Mouse (Mus musculus): ENCODE data around the gene Cbwd1. TPM values are rescaled to one million over a fixed set of nuclear protein-coding genes. Genes with fewer than 3 reads are reported as not detected.

Gene Cbwd1
- polyA plus RNA-seq, 1 experiment from 2014 or later: 18.1 TPM

- ATAC-seq (ENCODE audit: insufficient number of reproducible peaks, low FRiP score, low TSS enrichment, low read depth): no peak
- Histone ChIP-seq H3K27ac (no peak overlapping the region), H3K36me3 (no peaks in the 10 kb centered on the region), H3K9ac (no peak overlapping the region), H3K9me3 (no peaks in the 10 kb centered on the region), H3K4me1 (no peaks in the 10 kb centered on the region), H3K4me3 (no peak overlapping the region), H3K4me2 (no peak overlapping the region), H3K27me3 (no peaks in the 10 kb centered on the region)
- WGBS: 79% methylated on average over 7 of the region's 7 CpGs
Measured at GRCm38 (mm10) chr19:24971307-24971706, 9.9 kb upstream of the Cbwd1 start.

GRCm38 (mm10) chr19:24966941-24967340, 5.5 kb upstream of the Cbwd1 start:
- H3K9me3 ChIP-seq: no peaks in the 10 kb centered on the region
- H3K27ac ChIP-seq: no peak overlapping the region
- H3K36me3 ChIP-seq: no peaks in the 10 kb centered on the region
- H3K4me1 ChIP-seq: no peaks in the 10 kb centered on the region
- no peak for ATAC-seq (ENCODE audit: insufficient number of reproducible peaks, low FRiP score, low TSS enrichment, low read depth)
- H3K4me3 ChIP-seq: no peak overlapping the region
- no peak overlapping the region for H3K9ac ChIP-seq
- WGBS: 75% methylated on average over 2 of the region's 2 CpGs
- H3K4me2 ChIP-seq: no peak overlapping the region
- H3K27me3 ChIP-seq: no peaks in the 10 kb centered on the region

- Histone ChIP-seq H3K36me3 (no peaks in the 10 kb centered on the region), H3K27ac (no peak overlapping the region), H3K4me2 (no peak overlapping the region), H3K27me3 (no peaks in the 10 kb centered on the region), H3K9ac (no peak overlapping the region), H3K9me3 (no peaks in the 10 kb centered on the region), H3K4me1 (no peaks in the 10 kb centered on the region), H3K4me3 (no peak overlapping the region)
- no peak for ATAC-seq (ENCODE audit: insufficient number of reproducible peaks, low FRiP score, low TSS enrichment, low read depth)
- 84% methylated on average over 2 of the region's 2 CpGs for WGBS
Measured at GRCm38 (mm10) chr19:24966203-24966602, 4.8 kb upstream of the Cbwd1 start.

- H3K4me1 ChIP-seq: peaks cover 8% of the 10 kb centered on the region
- no peak overlapping the region for H3K27ac ChIP-seq
- no peaks in the 10 kb centered on the region for H3K27me3 ChIP-seq
- H3K9me3 ChIP-seq: no peaks in the 10 kb centered on the region
- no peak overlapping the region for H3K4me3 ChIP-seq
- no peak for ATAC-seq (ENCODE audit: insufficient number of reproducible peaks, low FRiP score, low TSS enrichment, low read depth)
- H3K36me3 ChIP-seq: peaks cover 15% of the 10 kb centered on the region
- no peak overlapping the region for H3K9ac ChIP-seq
- H3K4me2 ChIP-seq: no peak overlapping the region
- 36% methylated on average over 3 of the region's 3 CpGs for WGBS
Measured at GRCm38 (mm10) chr19:24958531-24958930, 2.9 kb downstream of the Cbwd1 start.

GRCm38 (mm10) chr19:24945521-24946262, 15.7 kb downstream of the Cbwd1 start:
- H3K4me3 ChIP-seq: no peak overlapping the region
- H3K36me3 ChIP-seq: peaks cover 4% of the 10 kb centered on the region; the same call in 1 of the 2 replicates
- H3K27ac ChIP-seq: no peak overlapping the region
- no peak overlapping the region for H3K9ac ChIP-seq
- H3K4me1 ChIP-seq: no peaks in the 10 kb centered on the region
- no peaks in the 10 kb centered on the region for H3K27me3 ChIP-seq
- H3K9me3 ChIP-seq: no peaks in the 10 kb centered on the region
- no peak for ATAC-seq (ENCODE audit: insufficient number of reproducible peaks, low FRiP score, low TSS enrichment, low read depth)
- no peak overlapping the region for H3K4me2 ChIP-seq

- H3K4me3 ChIP-seq: no peak overlapping the region
- no peak overlapping the region for H3K9ac ChIP-seq
- no peak for ATAC-seq (ENCODE audit: insufficient number of reproducible peaks, low FRiP score, low TSS enrichment, low read depth)
- WGBS: 50% methylated on average over 1 of the region's 1 CpGs
- H3K27me3 ChIP-seq: no peaks in the 10 kb centered on the region
- no peak overlapping the region for H3K4me2 ChIP-seq
- H3K9me3 ChIP-seq: no peaks in the 10 kb centered on the region
- peaks cover 8% of the 10 kb centered on the region; the same call in 1 of the 2 replicates for H3K36me3 ChIP-seq
- H3K27ac ChIP-seq: no peak overlapping the region
- H3K4me1 ChIP-seq: no peaks in the 10 kb centered on the region
Measured at GRCm38 (mm10) chr19:24937084-24937483, 24.3 kb downstream of the Cbwd1 start.

- Histone ChIP-seq H3K4me3 (no peak overlapping the region), H3K4me1 (no peaks in the 10 kb centered on the region), H3K27ac (no peak overlapping the region), H3K9me3 (no peaks in the 10 kb centered on the region), H3K27me3 (no peaks in the 10 kb centered on the region), H3K9ac (no peak overlapping the region), H3K4me2 (no peak overlapping the region), H3K36me3 (no peaks in the 10 kb centered on the region; the same call in 1 of the 2 replicates)
- no peak for ATAC-seq (ENCODE audit: insufficient number of reproducible peaks, low FRiP score, low TSS enrichment, low read depth)
- 30% methylated on average over 1 of the region's 1 CpGs for WGBS
Measured at GRCm38 (mm10) chr19:24929041-24929440, 32.4 kb downstream of the Cbwd1 start.

GRCm38 (mm10) chr19:24920866-24921265, 40.5 kb downstream of the Cbwd1 start:
- Histone ChIP-seq H3K4me1 (no peaks in the 10 kb centered on the region), H3K9me3 (no peaks in the 10 kb centered on the region), H3K27me3 (no peaks in the 10 kb centered on the region), H3K4me2 (no peak overlapping the region), H3K27ac (no peak overlapping the region), H3K4me3 (no peak overlapping the region), H3K36me3 (peaks cover 11% of the 10 kb centered on the region), H3K9ac (no peak overlapping the region)
- ATAC-seq (ENCODE audit: insufficient number of reproducible peaks, low FRiP score, low TSS enrichment, low read depth): no peak
- WGBS: 92% methylated on average over 5 of the region's 5 CpGs

GRCm38 (mm10) chr19:24908385-24909155, 52.8 kb downstream of the Cbwd1 start:
- no peak overlapping the region for H3K4me3 ChIP-seq
- H3K9ac ChIP-seq: no peak overlapping the region
- no peak overlapping the region for H3K4me2 ChIP-seq
- peaks cover 15% of the 10 kb centered on the region for H3K27me3 ChIP-seq
- H3K27ac ChIP-seq: no peak overlapping the region
- H3K4me1 ChIP-seq: no peaks in the 10 kb centered on the region
- H3K9me3 ChIP-seq: no peaks in the 10 kb centered on the region
- ATAC-seq (ENCODE audit: insufficient number of reproducible peaks, low FRiP score, low TSS enrichment, low read depth): no peak
- 80% methylated on average over 3 of the region's 3 CpGs for WGBS
- no peaks in the 10 kb centered on the region for H3K36me3 ChIP-seq

- H3K4me1 ChIP-seq: no peaks in the 10 kb centered on the region
- H3K9ac ChIP-seq: no peak overlapping the region
- peaks cover 24% of the 10 kb centered on the region for H3K27me3 ChIP-seq
- H3K27ac ChIP-seq: no peak overlapping the region
- no peak overlapping the region for H3K4me3 ChIP-seq
- no peaks in the 10 kb centered on the region for H3K9me3 ChIP-seq
- no peaks in the 10 kb centered on the region for H3K36me3 ChIP-seq
- ATAC-seq (ENCODE audit: insufficient number of reproducible peaks, low FRiP score, low TSS enrichment, low read depth): no peak
- 90% methylated on average over 6 of the region's 6 CpGs for WGBS
- no peak overlapping the region for H3K4me2 ChIP-seq
Measured at GRCm38 (mm10) chr19:24907655-24908054, 53.8 kb downstream of the Cbwd1 start.

- Histone ChIP-seq H3K4me1 (peaks cover 23% of the 10 kb centered on the region), H3K4me2 (no peak overlapping the region), H3K9ac (no peak overlapping the region), H3K4me3 (no peak overlapping the region), H3K27me3 (peaks cover 67% of the 10 kb centered on the region), H3K9me3 (no peaks in the 10 kb centered on the region), H3K27ac (no peak overlapping the region), H3K36me3 (no peaks in the 10 kb centered on the region)
- ATAC-seq (ENCODE audit: insufficient number of reproducible peaks, low FRiP score, low TSS enrichment, low read depth): no peak
- 61% methylated on average over 2 of the region's 2 CpGs for WGBS
Measured at GRCm38 (mm10) chr19:24902821-24903220, 58.6 kb downstream of the Cbwd1 start.

GRCm38 (mm10) chr19:24902256-24902655, 59.2 kb downstream of the Cbwd1 start:
- Histone ChIP-seq H3K27me3 (peaks cover 72% of the 10 kb centered on the region), H3K36me3 (no peaks in the 10 kb centered on the region), H3K4me2 (no peak overlapping the region), H3K9me3 (no peaks in the 10 kb centered on the region), H3K4me3 (no peak overlapping the region), H3K9ac (no peak overlapping the region), H3K27ac (no peak overlapping the region), H3K4me1 (peaks cover 28% of the 10 kb centered on the region)
- 1% methylated on average over 2 of the region's 2 CpGs for WGBS
- no peak for ATAC-seq (ENCODE audit: insufficient number of reproducible peaks, low FRiP score, low TSS enrichment, low read depth)

Data from limb, embryonic 15.5 days (tissue).